Mouse (Mus musculus): Measurements from ENCODE around the gene Pdgfa. TPM values are rescaled to one million over a fixed set of nuclear protein-coding genes. Genes with fewer than 3 reads are reported as not detected.

The Pdgfa gene
- polyA plus RNA-seq, 1 experiment from 2014 or later: 17.5 TPM

Other genes starting within 250 kb of the Pdgfa start
- 43.7 and 47.3 TPM in 2 replicates for gene Fam20c, start 242.9 kb downstream of the Pdgfa start, polyA plus RNA-seq (2015; fragmentation: Nextera tagmentation; extraction: Ambion mirVana)
- not detected in 2 replicates for gene Gm5294, start 177.3 kb downstream of the Pdgfa start, polyA plus RNA-seq (2015; fragmentation: Nextera tagmentation; extraction: Ambion mirVana)
- gene Prkar1b, start 152.6 kb upstream of the Pdgfa start, polyA plus RNA-seq (2015; fragmentation: Nextera tagmentation; extraction: Ambion mirVana): 171 and 193 TPM in 2 replicates
- gene Dnaaf5, start 152.9 kb upstream of the Pdgfa start, polyA plus RNA-seq (2015; fragmentation: Nextera tagmentation; extraction: Ambion mirVana): 3.2 and 3.9 TPM in 2 replicates
- gene Sun1, start 203.3 kb upstream of the Pdgfa start, polyA plus RNA-seq (2015; fragmentation: Nextera tagmentation; extraction: Ambion mirVana): 51.5 and 54.3 TPM in 2 replicates